Mouse (Mus musculus) bone marrow, adult 2 months (tissue): ENCODE measurements at regions not wholly inside any gene's neighbourhood (a gene's known extent, or its start where the extent isn't known, plus 50 kb on each side); places are given as distances from the start of the nearest gene placed in this dataset.

Source experiments
- CTCF ChIP-seq: fragments of 200-500 bp; IDR thresholded peaks from 2 replicates; pipeline ENCODE4 v1.5.1; 2011; ENCODE audit warnings: low read length, control low read depth; ENCODE audit not compliant: control insufficient read depth, insufficient read depth
- POLR2A ChIP-seq: fragments of 200-500 bp; IDR thresholded peaks from 2 replicates; pipeline ENCODE4 v1.6.1; 2011; ENCODE audit warnings: low read depth, mild to moderate bottlenecking, control low read depth, low read length, borderline replicate concordance; ENCODE audit not compliant: control insufficient read depth

DNA sequence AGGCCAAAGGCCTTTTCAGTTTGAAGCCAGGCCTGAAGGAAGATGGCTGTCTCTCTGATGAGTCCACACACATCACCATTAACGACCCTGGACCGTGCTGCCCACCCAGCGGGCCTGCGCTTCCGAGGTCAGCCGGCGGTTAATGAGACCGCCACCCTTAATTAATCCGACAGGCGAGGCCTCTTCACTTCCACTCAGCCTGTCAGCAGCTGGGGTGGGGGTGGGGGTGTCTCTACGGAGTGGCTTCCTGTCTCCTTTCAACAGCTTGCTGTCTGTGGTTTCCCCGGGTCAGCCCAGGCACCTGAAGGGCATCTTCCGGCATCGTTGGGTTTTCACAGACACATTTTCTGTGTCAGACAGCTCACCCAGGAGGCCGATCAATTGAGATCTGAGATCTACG is 113.0 kb upstream of the 1700021F07Rik start:
- TF ChIP-seq CTCF (no peak), POLR2A (no peak)
